Mouse (Mus musculus) embryonic fibroblast, embryonic 13.5 days (primary cell): ENCODE results near the gene Papss1.

ENCODE experiments used
- CTCF ChIP-seq: IDR thresholded peaks from 2 replicates; pipeline ENCODE4 v1.5.1; 2011; ENCODE audit warnings: mild to moderate bottlenecking, control low read depth, low read length, moderate library complexity, borderline replicate concordance; ENCODE audit not compliant: insufficient read depth
- POLR2A ChIP-seq: IDR thresholded peaks from 2 replicates; pipeline ENCODE4 v1.6.1; 2011; ENCODE audit warnings: low read depth, mild to moderate bottlenecking, control low read depth, low read length, moderate library complexity

GRCm38 (mm10) chr3:131600726-131601125, 36.2 kb downstream of the Papss1 start:
- no peak for TF ChIP-seq CTCF
- TF ChIP-seq POLR2A, result no peak
